Mouse (Mus musculus) adrenal gland, adult (tissue): ENCODE results near the gene Htr7.

Source experiments
- DNase-seq, 2 experiments: peaks; one replicate each; pipeline ENCODE4 v3.0.0; 2022 to 2023; ENCODE audit warnings: low spot score in 1 of 2; ENCODE audit not compliant: inconsistent age in 2 of 2

Htr7 gene

DNA sequence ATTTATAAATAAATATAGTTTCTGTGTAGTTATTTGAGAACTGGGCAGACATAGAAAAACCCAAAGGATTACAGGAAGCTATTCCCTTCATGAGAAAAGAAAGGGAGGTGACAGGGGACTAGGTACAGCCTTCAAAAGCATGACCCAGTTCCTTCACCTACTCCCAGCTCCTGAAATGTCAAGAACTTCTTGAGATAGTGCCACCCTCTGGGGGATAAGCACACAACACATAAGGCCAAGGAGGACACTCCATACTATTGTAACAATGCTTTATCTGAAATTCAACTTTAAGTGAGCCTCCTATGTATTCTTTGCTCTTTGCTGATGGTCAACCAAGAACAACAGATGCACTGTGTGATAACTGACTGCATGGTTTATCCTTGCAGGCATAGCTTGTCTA is 82.6 kb downstream of the Htr7 start:
- no peak for DNase-seq

DNA sequence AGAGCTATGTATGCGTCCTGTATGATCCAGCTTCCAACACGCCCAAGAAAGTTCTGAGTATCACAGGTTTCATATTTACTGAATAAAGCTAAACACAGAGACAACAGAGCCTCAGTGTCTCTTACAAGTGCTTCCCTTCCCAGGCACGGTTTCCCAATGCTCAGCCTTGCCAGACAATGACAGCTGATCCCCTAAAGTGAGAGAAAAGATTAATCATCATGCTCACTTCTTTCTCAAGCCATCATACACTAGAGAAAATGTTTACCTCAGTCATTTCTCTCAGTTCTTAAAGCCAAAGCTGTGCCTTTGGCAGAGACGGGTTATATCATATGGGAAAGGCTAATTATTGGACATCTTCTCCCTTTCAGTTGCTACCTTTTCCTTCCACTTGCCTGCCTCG is 99.7 kb downstream of the Htr7 start:
- DNase-seq = no peak

DNA sequence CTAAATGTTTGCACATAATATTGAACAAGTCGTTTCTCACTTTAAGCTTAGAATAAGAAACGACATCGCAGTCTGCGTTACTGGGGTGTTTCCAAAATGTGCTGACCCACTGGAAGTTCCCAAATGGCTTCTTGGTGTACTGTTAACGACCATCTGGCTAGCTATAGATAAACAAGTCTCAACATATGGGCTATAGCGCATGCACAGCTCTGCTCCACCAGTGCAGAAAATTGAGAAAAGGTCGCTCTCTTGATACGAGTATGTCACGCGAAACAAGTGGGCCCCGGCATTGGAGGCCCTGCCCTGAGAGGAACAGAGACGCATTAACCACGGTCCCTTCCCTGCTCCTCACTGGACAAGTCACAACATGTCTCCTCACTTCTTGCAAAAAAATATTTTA is 101.6 kb downstream of the Htr7 start:
- no peak for DNase-seq

DNA sequence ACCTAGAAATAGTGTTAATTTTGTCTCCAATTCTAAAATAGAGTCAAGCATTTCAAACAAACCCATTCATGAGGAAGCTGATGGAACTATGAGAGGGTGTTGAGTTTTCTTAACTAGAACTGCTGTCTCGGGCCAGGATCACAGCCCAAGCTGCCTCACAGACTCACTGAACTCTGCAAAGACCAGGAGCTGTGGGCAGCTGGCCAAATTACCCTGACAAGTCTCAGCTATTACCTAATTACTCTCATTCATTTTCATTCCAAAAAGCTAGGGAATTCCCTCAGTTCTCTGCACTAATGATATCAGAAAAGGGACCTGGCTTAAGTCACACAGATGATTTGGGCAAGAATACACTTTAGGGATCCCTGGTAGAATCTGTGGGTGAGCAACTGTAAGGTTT is 107.4 kb downstream of the Htr7 start:
- DNase-seq = no peak

DNA sequence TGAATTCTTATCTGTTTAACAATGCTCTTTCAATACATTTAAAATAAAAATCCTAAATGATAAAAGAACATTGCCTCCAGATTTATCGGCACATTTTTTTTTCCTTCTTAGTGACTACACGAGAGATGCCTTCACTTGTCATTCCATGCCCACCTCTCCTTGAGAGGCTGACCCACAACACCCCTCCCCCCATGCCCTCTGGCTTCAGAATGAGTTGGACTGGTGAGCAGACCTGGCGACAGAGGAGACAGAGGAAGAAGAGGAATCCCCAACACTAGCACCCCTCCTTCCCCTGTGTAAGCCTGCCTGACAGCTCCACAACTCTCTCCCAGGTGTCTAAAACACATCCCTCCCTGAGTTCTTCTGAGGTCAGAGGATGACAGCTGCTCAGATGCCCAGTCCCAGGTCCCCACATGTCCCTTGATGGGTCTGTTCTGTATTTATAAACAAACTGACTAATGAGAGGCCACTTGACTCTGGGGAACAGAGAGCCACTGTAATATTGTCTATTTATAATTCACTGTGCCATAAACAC is 132.3 kb downstream of the Htr7 start:
- no peak for DNase-seq

DNA sequence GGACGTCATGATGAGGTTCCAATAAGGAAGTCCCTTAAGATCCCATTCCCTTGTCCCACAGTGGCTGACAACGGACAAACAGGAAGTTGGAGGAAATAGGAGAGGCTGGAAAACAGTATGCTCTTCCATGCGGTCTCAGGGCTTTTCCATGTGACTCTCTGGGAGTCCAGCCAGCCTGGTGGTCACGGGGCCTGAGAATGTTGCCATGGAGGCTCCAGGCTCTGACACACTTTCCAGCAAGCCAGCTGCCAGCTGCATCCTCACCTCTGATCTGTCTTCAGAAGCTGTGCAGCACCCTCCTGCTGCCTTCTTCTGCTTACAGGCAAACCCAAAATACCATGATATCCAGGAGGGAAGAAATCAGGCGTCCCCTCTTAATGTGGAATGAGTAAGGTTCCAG is 132.9 kb downstream of the Htr7 start:
- peak; percentile 13 to 30 for DNase-seq
